Mouse (Mus musculus): Measurements from ENCODE around the gene Vsig1.

The Vsig1 gene

GRCm38 (mm10) chrX:140907360-140907759, at the start of gene Vsig1:
TSS of gene Vsig1 (plus strand) at chrX:140907608.
- no peak for DNase-seq (ENCODE audit: low spot score)

GRCm38 (mm10) chrX:140862760-140863159, 44.6 kb upstream of the Vsig1 start:
- no peak for DNase-seq (ENCODE audit: low spot score)

- no peak for DNase-seq (ENCODE audit: low spot score)
Measured at GRCm38 (mm10) chrX:140863431-140863830, 44.0 kb upstream of the Vsig1 start.

GRCm38 (mm10) chrX:140887193-140887592, 20.2 kb upstream of the Vsig1 start:
- no peak for DNase-seq (ENCODE audit: low spot score)

GRCm38 (mm10) chrX:140891796-140892195, 15.6 kb upstream of the Vsig1 start:
- no peak for DNase-seq (ENCODE audit: low spot score)

- no peak for DNase-seq (ENCODE audit: low spot score)
Measured at GRCm38 (mm10) chrX:140903487-140903886, 3.9 kb upstream of the Vsig1 start.

- no peak for DNase-seq (ENCODE audit: low spot score)
Measured at GRCm38 (mm10) chrX:140921321-140921720, 13.9 kb downstream of the Vsig1 start.

GRCm38 (mm10) chrX:140932066-140932465, 24.7 kb downstream of the Vsig1 start:
- no peak for DNase-seq (ENCODE audit: low spot score)

- no peak for DNase-seq (ENCODE audit: low spot score)
Measured at GRCm38 (mm10) chrX:140933263-140933662, 25.9 kb downstream of the Vsig1 start.

- DNase-seq (ENCODE audit: low spot score): no peak
Measured at GRCm38 (mm10) chrX:140936271-140936670, 28.9 kb downstream of the Vsig1 start.

- no peak for DNase-seq (ENCODE audit: low spot score)
Measured at GRCm38 (mm10) chrX:140953618-140954017, 46.2 kb downstream of the Vsig1 start.

GRCm38 (mm10) chrX:140956272-140956940, 49.0 kb downstream of the Vsig1 start, which contains the start of the genes Psmd10 and Atg4a:
TSS of gene Psmd10 (minus strand) at chrX:140956728.
TSS of gene Atg4a (plus strand) at chrX:140956907.
- DNase-seq (ENCODE audit: low spot score): peak; percentile 32

GRCm38 (mm10) chrX:140956959-140957358, 49.6 kb downstream of the Vsig1 start:
- DNase-seq (ENCODE audit: low spot score): no peak

GRCm38 (mm10) chrX:140978943-140979342, 71.5 kb downstream of the Vsig1 start:
- DNase-seq (ENCODE audit: low spot score): no peak

GRCm38 (mm10) chrX:140979546-140979945, 72.1 kb downstream of the Vsig1 start:
- DNase-seq (ENCODE audit: low spot score): no peak

- no peak for DNase-seq (ENCODE audit: low spot score)
Measured at GRCm38 (mm10) chrX:140980163-140980562, 72.8 kb downstream of the Vsig1 start.

- DNase-seq (ENCODE audit: low spot score): no peak
Measured at GRCm38 (mm10) chrX:140983206-140983960, 76.0 kb downstream of the Vsig1 start.

- DNase-seq (ENCODE audit: low spot score): no peak
Measured at GRCm38 (mm10) chrX:140984795-140985194, 77.4 kb downstream of the Vsig1 start.

- no peak for DNase-seq (ENCODE audit: low spot score)
Measured at GRCm38 (mm10) chrX:140985256-140985655, 77.8 kb downstream of the Vsig1 start.
